Mouse (Mus musculus): Measurements from ENCODE around the gene Rpl37a. TPM values are rescaled to one million over a fixed set of nuclear protein-coding genes. Genes with fewer than 3 reads are reported as not detected.

Gene Rpl37a
- polyA plus RNA-seq, 1 experiment from 2014 or later = 1,937 TPM

DNA sequence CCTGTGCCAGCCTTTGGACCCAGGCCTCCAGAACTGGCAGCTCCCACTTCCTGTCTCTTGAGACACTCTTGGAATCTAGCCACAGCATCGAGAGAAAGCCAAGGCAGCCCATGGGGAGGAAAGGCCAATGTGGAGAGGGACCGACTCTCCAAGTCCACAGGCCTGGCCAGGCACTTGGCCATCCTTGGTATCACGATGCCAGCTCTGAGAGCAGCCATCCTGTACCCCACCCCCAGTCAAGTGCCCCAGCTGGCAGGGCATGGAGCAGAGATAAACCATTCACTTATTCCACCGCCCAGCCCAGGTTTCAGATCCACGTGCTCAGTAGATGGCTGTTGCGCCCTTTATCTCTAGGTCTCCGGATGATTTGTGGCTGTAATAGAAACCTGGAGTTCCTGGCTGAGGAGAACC is 40.3 kb downstream of the Rpl37a start:
- H3K27me3 ChIP-seq (ENCODE audit: control insufficient read depth, insufficient read depth, low read depth, low read length) = no peaks in the 10 kb centered on the region
- H3K4me1 ChIP-seq (replicated peaks; ENCODE audit: control insufficient read depth, insufficient read depth, low read length) = peaks cover 6% of the 10 kb centered on the region
- H3K4me3 ChIP-seq (ENCODE audit: low read length) = no peak overlapping the region
- H3K9me3 ChIP-seq (ENCODE audit: control insufficient read depth, low read length) = no peaks in the 10 kb centered on the region
- H3K4me2 ChIP-seq (ENCODE audit: low read depth, low read length) = no peak overlapping the region
- H3K36me3 ChIP-seq (ENCODE audit: control insufficient read depth, insufficient read depth, low read length) = no peaks in the 10 kb centered on the region
- ATAC-seq (ENCODE audit: low read depth) = no peak
- WGBS = 57% methylated on average over 7 of the region's 7 CpGs
- no peak overlapping the region for H3K27ac ChIP-seq (ENCODE audit: low read length)
- no peak overlapping the region for H3K9ac ChIP-seq (ENCODE audit: low read length)

DNA sequence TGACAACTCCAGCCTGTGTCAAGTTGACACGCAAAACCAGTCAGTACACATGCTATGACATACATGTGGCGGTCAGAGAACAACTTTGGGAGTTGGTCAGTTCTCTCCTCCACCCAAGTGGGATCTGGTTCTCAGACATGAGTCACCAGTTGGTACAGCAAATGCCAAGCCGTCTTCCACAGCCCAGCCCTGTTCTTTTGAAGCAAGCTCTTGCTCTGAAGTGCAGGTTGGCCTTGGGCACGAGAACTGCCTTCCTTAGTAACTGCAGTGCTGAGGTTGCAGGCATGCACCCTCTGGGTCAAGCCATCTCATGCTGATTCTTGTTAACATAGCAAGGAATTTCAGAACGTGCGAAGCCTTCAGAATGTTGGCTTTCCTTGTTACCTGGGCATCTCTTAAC is 42.1 kb downstream of the Rpl37a start:
- Histone ChIP-seq H3K4me1 (replicated peaks; ENCODE audit: control insufficient read depth, insufficient read depth, low read length) (peaks cover 6% of the 10 kb centered on the region), H3K9me3 (ENCODE audit: control insufficient read depth, low read length) (no peaks in the 10 kb centered on the region), H3K9ac (ENCODE audit: low read length) (no peak overlapping the region), H3K27ac (ENCODE audit: low read length) (no peak overlapping the region), H3K4me2 (ENCODE audit: low read depth, low read length) (no peak overlapping the region), H3K4me3 (ENCODE audit: low read length) (no peak overlapping the region), H3K36me3 (ENCODE audit: control insufficient read depth, insufficient read depth, low read length) (no peaks in the 10 kb centered on the region), H3K27me3 (ENCODE audit: control insufficient read depth, insufficient read depth, low read depth, low read length) (no peaks in the 10 kb centered on the region)
- 75% methylated on average over 6 of the region's 6 CpGs for WGBS
- no peak for ATAC-seq (ENCODE audit: low read depth)

GRCm38 (mm10) chr1:72755227-72755626 is 44.1 kb downstream of the Rpl37a start:
- peak overlapping the region; percentile 53 for H3K27ac ChIP-seq (ENCODE audit: low read length)
- peaks cover 6% of the 10 kb centered on the region for H3K4me1 ChIP-seq (replicated peaks; ENCODE audit: control insufficient read depth, insufficient read depth, low read length)
- H3K9me3 ChIP-seq (ENCODE audit: control insufficient read depth, low read length) = no peaks in the 10 kb centered on the region
- no peaks in the 10 kb centered on the region for H3K27me3 ChIP-seq (ENCODE audit: control insufficient read depth, insufficient read depth, low read depth, low read length)
- H3K4me2 ChIP-seq (ENCODE audit: low read depth, low read length) = no peak overlapping the region
- H3K9ac ChIP-seq (ENCODE audit: low read length) = no peak overlapping the region
- 75% methylated on average over 8 of the region's 8 CpGs for WGBS
- H3K4me3 ChIP-seq (ENCODE audit: low read length) = no peak overlapping the region
- H3K36me3 ChIP-seq (ENCODE audit: control insufficient read depth, insufficient read depth, low read length) = no peaks in the 10 kb centered on the region
- ATAC-seq (ENCODE audit: low read depth) = no peak

DNA sequence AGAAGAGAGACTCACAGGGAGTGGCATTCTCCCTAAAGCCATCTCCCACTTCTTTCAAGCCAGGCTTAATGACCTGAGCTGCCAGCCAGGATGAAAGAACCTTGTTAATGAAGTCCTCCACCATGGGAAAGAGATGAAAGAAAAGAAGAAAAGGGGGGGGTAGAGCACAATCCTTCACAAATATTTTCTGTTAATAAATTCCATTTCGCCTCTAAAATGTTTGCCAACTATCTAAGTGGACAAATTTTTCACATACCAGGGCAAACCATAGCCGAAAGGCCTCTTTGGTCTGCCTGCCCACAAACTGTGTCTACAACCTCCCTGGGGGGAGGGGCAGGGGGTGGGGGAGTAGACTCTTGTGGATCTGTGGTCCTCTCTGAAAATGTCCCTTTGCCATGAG is 44.7 kb downstream of the Rpl37a start:
- no peaks in the 10 kb centered on the region for H3K9me3 ChIP-seq (ENCODE audit: control insufficient read depth, low read length)
- H3K27me3 ChIP-seq (ENCODE audit: control insufficient read depth, insufficient read depth, low read depth, low read length) = no peaks in the 10 kb centered on the region
- peak overlapping the region; percentile 53 for H3K27ac ChIP-seq (ENCODE audit: low read length)
- 16% methylated on average over 2 of the region's 2 CpGs for WGBS
- H3K9ac ChIP-seq (ENCODE audit: low read length) = no peak overlapping the region
- H3K4me1 ChIP-seq (replicated peaks; ENCODE audit: control insufficient read depth, insufficient read depth, low read length) = peaks cover 6% of the 10 kb centered on the region
- peak; percentile 83 for ATAC-seq (ENCODE audit: low read depth)
- H3K36me3 ChIP-seq (ENCODE audit: control insufficient read depth, insufficient read depth, low read length) = no peaks in the 10 kb centered on the region
- no peak overlapping the region for H3K4me3 ChIP-seq (ENCODE audit: low read length)
- no peak overlapping the region for H3K4me2 ChIP-seq (ENCODE audit: low read depth, low read length)

GRCm38 (mm10) chr1:72759758-72760157 is 48.7 kb downstream of the Rpl37a start:
- Histone ChIP-seq H3K36me3 (ENCODE audit: control insufficient read depth, insufficient read depth, low read length) (no peaks in the 10 kb centered on the region), H3K4me2 (ENCODE audit: low read depth, low read length) (no peak overlapping the region), H3K4me3 (ENCODE audit: low read length) (no peak overlapping the region), H3K9me3 (ENCODE audit: control insufficient read depth, low read length) (no peaks in the 10 kb centered on the region), H3K27me3 (ENCODE audit: control insufficient read depth, insufficient read depth, low read depth, low read length) (no peaks in the 10 kb centered on the region), H3K9ac (ENCODE audit: low read length) (no peak overlapping the region), H3K4me1 (replicated peaks; ENCODE audit: control insufficient read depth, insufficient read depth, low read length) (no peaks in the 10 kb centered on the region; the same call in 1 of the 2 replicates), H3K27ac (ENCODE audit: low read length) (no peak overlapping the region)
- 80% methylated on average over 6 of the region's 6 CpGs for WGBS
- no peak for ATAC-seq (ENCODE audit: low read depth)

Other genes starting within 250 kb of the Rpl37a start
- 0.03 and 0.10 TPM in 2 replicates for gene March4, start 174.4 kb upstream of the Rpl37a start, polyA plus RNA-seq (2015; fragmentation: Nextera tagmentation; extraction: Ambion mirVana)
- 25.9 and 27.4 TPM in 2 replicates for gene Smarcal1, start 128.0 kb upstream of the Rpl37a start, polyA plus RNA-seq (2015; fragmentation: Nextera tagmentation; extraction: Ambion mirVana)
- not detected in 2 replicates for gene Ankar, start 10.7 kb upstream of the Rpl37a start, polyA plus RNA-seq (2015; fragmentation: Nextera tagmentation; extraction: Ambion mirVana)
- gene Igfbp2, start 113.2 kb downstream of the Rpl37a start, polyA plus RNA-seq (2015; fragmentation: Nextera tagmentation; extraction: Ambion mirVana) = 213 and 233 TPM in 2 replicates
- gene Igfbp5, start 163.6 kb downstream of the Rpl37a start, polyA plus RNA-seq (2015; fragmentation: Nextera tagmentation; extraction: Ambion mirVana) = 58.7 and 72.4 TPM in 2 replicates